Mouse (Mus musculus) lung, adult 2 months (tissue): Measurements from ENCODE around the gene Apbb2.

Source experiments
- CTCF ChIP-seq: fragments of 200-500 bp; IDR thresholded peaks from 2 replicates; pipeline ENCODE4 v1.5.1; 2011; ENCODE audit warnings: mild to moderate bottlenecking, low read length, control low read depth; ENCODE audit not compliant: insufficient read depth
- POLR2A ChIP-seq: fragments of 200-500 bp; IDR thresholded peaks from 2 replicates; pipeline ENCODE4 v1.6.1; 2011; ENCODE audit warnings: low read depth, mild to moderate bottlenecking, control low read depth, low read length, borderline replicate concordance; ENCODE audit errors: extremely low read depth

GRCm38 (mm10) chr5:66385636-66386035 lies 232.9 kb downstream of the Apbb2 start:
- TF ChIP-seq CTCF, result peak; percentile 84
- TF ChIP-seq POLR2A, result no peak
